Mouse (Mus musculus): ENCODE data around the gene Polr3e.
"Not testable (repeated sequence)": the region's sequence is repeated elsewhere in the genome, so short reads cannot be mapped to it uniquely, and the experiment has no call there.

DNA sequence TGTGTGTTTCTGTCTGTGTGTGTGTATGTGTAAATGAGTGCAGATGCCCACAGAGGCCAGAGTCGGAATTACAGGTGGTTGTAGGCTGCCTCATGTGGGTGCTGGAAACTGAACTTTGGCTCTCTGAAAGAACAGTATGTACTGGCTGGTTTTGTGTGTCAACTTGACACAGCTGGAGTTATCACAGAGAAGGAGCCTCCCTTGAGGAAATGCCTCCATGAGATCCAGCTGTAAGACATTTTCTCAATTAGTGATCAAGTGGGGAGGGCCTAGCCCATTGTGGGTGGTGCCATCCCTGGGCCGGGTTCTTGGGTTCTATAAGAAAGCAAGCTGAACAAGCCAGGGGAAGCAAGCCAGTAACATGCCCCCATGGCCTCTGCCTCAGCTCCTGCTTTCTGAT lies 54.9 kb downstream of the Polr3e start:
- TF ChIP-seq CTCF (IDR thresholded peaks at IDR 0.05; ENCODE audit: borderline replicate concordance, insufficient read depth, low read depth, low read length); POLR2A (IDR thresholded peaks at IDR 0.05; ENCODE audit: borderline replicate concordance, insufficient read depth, low read length): not testable (repeated sequence)
